Mouse (Mus musculus) midbrain, embryonic 12.5 days (tissue): ENCODE measurements around the gene Hoxb1. TPM values are rescaled to one million over a fixed set of nuclear protein-coding genes. Genes with fewer than 3 reads are reported as not detected.

Source experiments
- ATAC-seq: fragments of 200-750 bp; cut with Nextera tagmentation; 2 replicates; pipeline ENCODE4 v1.8.0; 2017; ENCODE audit warnings: low read depth, moderate TSS enrichment, moderate library complexity; ENCODE audit not compliant: low FRiP score
- H3K27ac ChIP-seq: fragments of 300-500 bp; sonication (generic); replicated peaks from 2 replicates; pipeline ENCODE4 v1.5.1; 2016; ENCODE audit warnings: mild to moderate bottlenecking
- H3K27me3 ChIP-seq: fragments of 300-500 bp; sonication (generic); 2 replicates; pipeline ENCODE4 v1.6.1; 2016; ENCODE audit warnings: mild to moderate bottlenecking
- H3K36me3 ChIP-seq: fragments of 300-500 bp; sonication (generic); 2 replicates; pipeline ENCODE4 v1.6.1; 2016
- H3K4me1 ChIP-seq: fragments of 300-500 bp; sonication (generic); 2 replicates; pipeline ENCODE4 v1.6.1; 2016
- H3K4me2 ChIP-seq: fragments of 300-500 bp; sonication (generic); replicated peaks from 2 replicates; pipeline ENCODE4 v1.6.1; 2016; ENCODE audit warnings: mild to moderate bottlenecking, moderate library complexity
- H3K4me3 ChIP-seq: fragments of 300-500 bp; sonication (generic); 2 replicates; pipeline ENCODE4 v1.5.1; 2016; ENCODE audit warnings: mild to moderate bottlenecking
- H3K9ac ChIP-seq: fragments of 300-500 bp; sonication (generic); replicated peaks from 2 replicates; pipeline ENCODE4 v1.6.1; 2016; ENCODE audit warnings: mild to moderate bottlenecking, moderate library complexity
- H3K9me3 ChIP-seq: fragments of 300-500 bp; sonication (generic); 2 replicates; pipeline ENCODE4 v1.6.1; 2016; ENCODE audit warnings: mild to moderate bottlenecking
- WGBS: fragments of 180-500 bp; shearing (Covaris S2); methylation state at CpG from one replicate; pipeline ENCODE4 v1.1.7; 2016; 5-methylcytosine and 5-hydroxymethylcytosine counted together
- polyA plus RNA-seq: library from polyadenylated mRNA; unstranded; fragments of >200 nt; fragmentation: Nextera tagmentation; extraction: Ambion mirVana; gene quantifications from 2 replicates; pipeline ENCODE4 v1.2.1, GENCODE M21; 2016

Gene Hoxb1
- polyA plus RNA-seq, 1 experiment from 2014 or later = not detected

GRCm38 (mm10) chr11:96345893-96346806 lies 19.4 kb upstream of the Hoxb1 start:
- H3K27ac ChIP-seq = no peak overlapping the region

GRCm38 (mm10) chr11:96346916-96347520 lies 18.5 kb upstream of the Hoxb1 start:
- H3K4me2 ChIP-seq = no peak overlapping the region
- H3K4me1 ChIP-seq = peaks cover 9% of the 10 kb centered on the region; the same call in 1 of the 2 replicates
- no peak overlapping the region for H3K9ac ChIP-seq
- no peak for ATAC-seq
- H3K36me3 ChIP-seq = no peaks in the 10 kb centered on the region
- H3K4me3 ChIP-seq = no peak overlapping the region
- H3K9me3 ChIP-seq = no peaks in the 10 kb centered on the region
- WGBS = 5% methylated on average over 5 of the region's 5 CpGs
- H3K27ac ChIP-seq = no peak overlapping the region
- peaks cover 97% of the 10 kb centered on the region for H3K27me3 ChIP-seq

More at GRCm38 (mm10) chr11:96345893-96346806, 19.4 kb upstream of the Hoxb1 start:
- peaks cover 7% of the 10 kb centered on the region; the same call in 1 of the 2 replicates for H3K4me1 ChIP-seq
- no peak overlapping the region for H3K4me2 ChIP-seq
- ATAC-seq = no peak
- no peak overlapping the region; the same call in 1 of the 2 replicates for H3K4me3 ChIP-seq
- no peaks in the 10 kb centered on the region for H3K9me3 ChIP-seq
- H3K27me3 ChIP-seq = peaks cover 97% of the 10 kb centered on the region
- no peak overlapping the region for H3K9ac ChIP-seq
- WGBS = 3% methylated on average over 45 of the region's 45 CpGs
- H3K36me3 ChIP-seq = no peaks in the 10 kb centered on the region

GRCm38 (mm10) chr11:96347717-96348116 lies 17.8 kb upstream of the Hoxb1 start:
- Histone ChIP-seq H3K9ac (no peak overlapping the region), H3K27me3 (peaks cover 97% of the 10 kb centered on the region), H3K4me2 (no peak overlapping the region)

GRCm38 (mm10) chr11:96348141-96348928 lies 17.2 kb upstream of the Hoxb1 start:
- 4% methylated on average over 21 of the region's 21 CpGs for WGBS
- Histone ChIP-seq H3K4me2 (no peak overlapping the region), H3K9ac (no peak overlapping the region), H3K9me3 (no peaks in the 10 kb centered on the region), H3K27me3 (peaks cover 97% of the 10 kb centered on the region), H3K4me3 (no peak overlapping the region), H3K27ac (no peak overlapping the region), H3K4me1 (peaks cover 14% of the 10 kb centered on the region; the same call in 1 of the 2 replicates), H3K36me3 (no peaks in the 10 kb centered on the region)
- no peak for ATAC-seq

More at GRCm38 (mm10) chr11:96347717-96348116, 17.8 kb upstream of the Hoxb1 start:
- no peak overlapping the region for H3K27ac ChIP-seq
- ATAC-seq = no peak
- H3K9me3 ChIP-seq = no peaks in the 10 kb centered on the region
- H3K36me3 ChIP-seq = no peaks in the 10 kb centered on the region
- H3K4me1 ChIP-seq = peaks cover 9% of the 10 kb centered on the region; the same call in 1 of the 2 replicates
- WGBS = 6% methylated on average over 4 of the region's 4 CpGs
- no peak overlapping the region for H3K4me3 ChIP-seq

GRCm38 (mm10) chr11:96348988-96349387 lies 16.6 kb upstream of the Hoxb1 start:
- Histone ChIP-seq H3K27ac (no peak overlapping the region), H3K36me3 (no peaks in the 10 kb centered on the region), H3K4me3 (no peak overlapping the region), H3K9ac (no peak overlapping the region), H3K9me3 (no peaks in the 10 kb centered on the region), H3K4me2 (no peak overlapping the region), H3K27me3 (peaks cover 95% of the 10 kb centered on the region), H3K4me1 (peaks cover 14% of the 10 kb centered on the region; the same call in 1 of the 2 replicates)
- 11% methylated on average over 3 of the region's 3 CpGs for WGBS
- ATAC-seq = no peak

GRCm38 (mm10) chr11:96349491-96350340 lies 15.8 kb upstream of the Hoxb1 start:
- Histone ChIP-seq H3K27ac (no peak overlapping the region), H3K4me3 (no peak overlapping the region)

GRCm38 (mm10) chr11:96350341-96350624 lies 15.3 kb upstream of the Hoxb1 start, which contains the start of gene Hoxb2:
Gene Hoxb2, plus strand, starts transcription at chr11:96350525.
- H3K27ac ChIP-seq = no peak within 1 kb of the TSS
- H3K4me3 ChIP-seq = no peak within 1 kb of the TSS
- 4% methylated on average over 2 of the region's 2 CpGs for WGBS
- H3K4me2 ChIP-seq = no peak within 1 kb of the TSS
- peaks cover 95% of the 10 kb centered on the region for H3K27me3 ChIP-seq
- peaks cover 14% of the 10 kb centered on the region for H3K4me1 ChIP-seq
- no peaks in the 10 kb centered on the region for H3K36me3 ChIP-seq
- ATAC-seq = no peak
- H3K9me3 ChIP-seq = no peaks in the 10 kb centered on the region
- no peak within 1 kb of the TSS for H3K9ac ChIP-seq

More at GRCm38 (mm10) chr11:96349491-96350340, 15.8 kb upstream of the Hoxb1 start:
- peaks cover 14% of the 10 kb centered on the region for H3K4me1 ChIP-seq
- H3K27me3 ChIP-seq = peaks cover 95% of the 10 kb centered on the region
- no peaks in the 10 kb centered on the region for H3K9me3 ChIP-seq
- H3K4me2 ChIP-seq = no peak overlapping the region
- H3K36me3 ChIP-seq = no peaks in the 10 kb centered on the region
- WGBS = 1% methylated on average over 14 of the region's 14 CpGs
- H3K9ac ChIP-seq = no peak overlapping the region
- no peak for ATAC-seq

- Histone ChIP-seq H3K27me3 (peaks cover 91% of the 10 kb centered on the region), H3K36me3 (no peaks in the 10 kb centered on the region), H3K4me1 (peaks cover 9% of the 10 kb centered on the region), H3K9ac (no peak overlapping the region), H3K9me3 (no peaks in the 10 kb centered on the region), H3K27ac (no peak overlapping the region), H3K4me3 (no peak overlapping the region), H3K4me2 (no peak overlapping the region)
- no peak for ATAC-seq
- 3% methylated on average over 2 of the region's 2 CpGs for WGBS
Measured at GRCm38 (mm10) chr11:96350791-96351190, 14.8 kb upstream of the Hoxb1 start.

- H3K36me3 ChIP-seq = no peaks in the 10 kb centered on the region
- H3K4me1 ChIP-seq = peaks cover 7% of the 10 kb centered on the region
- peaks cover 91% of the 10 kb centered on the region for H3K27me3 ChIP-seq
- ATAC-seq = no peak
- H3K4me2 ChIP-seq = no peak overlapping the region
- H3K4me3 ChIP-seq = no peak overlapping the region
- no peak overlapping the region for H3K27ac ChIP-seq
- no peaks in the 10 kb centered on the region for H3K9me3 ChIP-seq
- under 1% methylated on average over 11 of the region's 11 CpGs for WGBS
- no peak overlapping the region for H3K9ac ChIP-seq
Measured at GRCm38 (mm10) chr11:96351312-96351711, 14.2 kb upstream of the Hoxb1 start.

- Histone ChIP-seq H3K27ac (no peak overlapping the region), H3K4me1 (peaks cover 7% of the 10 kb centered on the region), H3K9me3 (no peaks in the 10 kb centered on the region), H3K4me2 (no peak overlapping the region), H3K36me3 (no peaks in the 10 kb centered on the region), H3K27me3 (peaks cover 91% of the 10 kb centered on the region), H3K4me3 (no peak overlapping the region), H3K9ac (no peak overlapping the region)
- 0% methylated on average over 17 of the region's 22 CpGs for WGBS
- ATAC-seq = no peak
Measured at GRCm38 (mm10) chr11:96351831-96352230, 13.7 kb upstream of the Hoxb1 start.
